Mouse (Mus musculus): ENCODE data around the gene Gm30302.
"Not testable (repeated sequence)": the region's sequence is repeated elsewhere in the genome, so short reads cannot be mapped to it uniquely, and the experiment has no call there.

Gm30302 gene

DNA sequence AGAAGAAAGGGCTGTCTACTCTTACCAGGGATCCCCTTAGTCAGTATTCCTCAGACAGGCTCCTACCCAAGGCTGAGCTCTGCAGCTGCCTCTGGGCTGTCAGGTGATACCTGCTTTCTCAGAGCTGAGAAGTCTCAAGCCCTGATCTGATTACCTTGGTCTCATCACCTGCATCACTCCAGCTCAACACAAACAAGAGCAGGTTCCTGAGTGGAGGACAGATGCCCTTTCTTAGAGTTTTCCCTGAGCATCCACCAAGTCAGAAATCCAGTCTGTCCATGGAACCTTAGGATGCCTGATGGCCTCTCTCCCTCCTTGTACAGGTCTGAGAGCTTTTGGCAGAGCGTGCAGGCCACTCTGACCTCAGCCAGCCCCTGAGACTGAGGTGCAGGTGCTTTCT lies at the start of gene Gm30302:
TSS of gene Gm30302 (minus strand) at position 101 of the 400 bp plus-strand sequence.
- DNase-seq (ENCODE audit: low spot score): no peak

DNA sequence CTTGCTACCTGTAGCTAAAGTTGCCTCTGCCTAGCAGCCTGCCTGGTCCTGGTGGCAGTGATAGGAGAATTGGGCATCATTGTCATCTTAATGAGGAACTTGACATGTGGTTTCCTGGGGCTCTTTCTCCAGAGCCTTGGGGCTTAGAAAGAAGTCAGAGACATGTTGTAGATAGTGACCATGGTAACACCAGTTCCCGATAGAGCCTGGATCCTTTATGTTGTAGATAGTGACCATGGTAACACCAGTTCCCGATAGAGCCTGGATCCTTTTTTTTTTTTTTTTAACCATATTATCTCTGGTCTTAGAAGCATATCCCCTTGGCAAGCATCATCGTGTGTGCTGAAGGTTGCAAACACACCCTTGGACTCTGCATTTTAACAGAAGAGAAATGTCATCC lies 48.0 kb upstream of the Gm30302 start:
- DNase-seq (ENCODE audit: low spot score): no peak

- no peak for DNase-seq (ENCODE audit: low spot score)
Measured at GRCm38 (mm10) chr13:49846141-49846540, 47.3 kb upstream of the Gm30302 start.

GRCm38 (mm10) chr13:49845663-49846062 lies 46.9 kb upstream of the Gm30302 start:
- DNase-seq (ENCODE audit: low spot score): no peak

DNA sequence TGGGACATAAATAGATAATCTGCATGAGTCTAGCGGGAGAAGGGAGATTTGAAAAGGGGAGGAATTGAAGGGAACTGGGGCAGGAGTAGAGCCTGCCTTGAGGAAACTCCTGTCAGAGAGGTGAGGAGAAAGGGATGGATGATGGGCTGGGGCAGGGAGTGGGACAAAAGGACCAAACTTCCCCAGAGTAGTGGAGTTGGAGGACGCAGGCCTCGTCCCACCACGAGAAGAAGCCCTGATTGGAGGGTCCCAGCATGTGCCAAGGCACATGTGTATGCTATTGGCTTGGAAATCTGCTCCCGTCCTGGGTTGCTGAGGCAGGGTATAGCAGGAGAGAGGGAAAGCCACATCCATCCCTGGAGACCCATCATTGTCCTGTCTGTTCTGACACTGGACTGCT lies 45.3 kb upstream of the Gm30302 start:
- no peak for DNase-seq (ENCODE audit: low spot score)

GRCm38 (mm10) chr13:49841186-49841585 lies 42.4 kb upstream of the Gm30302 start:
- no peak for DNase-seq (ENCODE audit: low spot score)

- DNase-seq (ENCODE audit: low spot score): no peak
Measured at GRCm38 (mm10) chr13:49830355-49830754, 31.6 kb upstream of the Gm30302 start.

DNA sequence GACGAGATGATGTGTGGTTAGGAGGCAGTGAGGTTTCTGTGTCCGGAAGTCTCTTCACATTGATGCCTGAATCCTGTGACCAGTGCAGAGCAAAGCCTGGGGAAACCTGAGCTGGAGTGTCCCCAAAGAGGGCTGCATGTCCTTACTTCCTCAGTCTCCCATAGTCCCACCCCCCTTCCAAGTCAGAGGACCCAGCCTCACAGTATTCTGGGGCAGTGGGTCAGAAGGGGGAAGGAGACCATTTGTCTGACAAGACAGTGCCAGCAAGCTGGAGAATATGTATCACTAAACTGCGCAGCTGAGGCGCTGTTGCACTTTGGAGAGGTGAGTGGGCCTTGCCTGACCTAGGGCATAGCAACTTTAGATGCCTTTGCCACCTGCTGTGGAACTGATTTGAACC lies 26.5 kb upstream of the Gm30302 start:
- DNase-seq (ENCODE audit: low spot score): no peak

DNA sequence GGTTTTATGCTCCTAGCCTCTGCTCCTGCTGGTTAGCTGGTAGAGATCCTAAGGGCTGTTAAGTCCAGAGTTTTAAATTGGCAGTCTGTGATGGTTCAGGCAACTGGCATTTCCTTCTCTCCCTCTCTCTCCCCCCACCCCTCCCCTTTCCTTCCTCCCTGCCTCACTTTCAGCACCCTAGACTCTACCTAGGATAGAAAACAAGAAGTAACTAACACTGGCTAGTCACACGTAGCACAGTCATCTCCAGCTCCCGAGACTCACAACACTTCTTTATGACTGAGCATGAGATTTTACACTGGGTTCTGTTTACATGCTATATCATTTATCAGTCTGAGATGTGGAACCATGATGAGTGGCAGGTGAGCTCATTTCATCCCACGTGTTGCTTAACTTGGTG lies 16.2 kb upstream of the Gm30302 start:
- no peak for DNase-seq (ENCODE audit: low spot score)

- no peak for DNase-seq (ENCODE audit: low spot score)
Measured at GRCm38 (mm10) chr13:49814420-49814819, 15.6 kb upstream of the Gm30302 start.

DNA sequence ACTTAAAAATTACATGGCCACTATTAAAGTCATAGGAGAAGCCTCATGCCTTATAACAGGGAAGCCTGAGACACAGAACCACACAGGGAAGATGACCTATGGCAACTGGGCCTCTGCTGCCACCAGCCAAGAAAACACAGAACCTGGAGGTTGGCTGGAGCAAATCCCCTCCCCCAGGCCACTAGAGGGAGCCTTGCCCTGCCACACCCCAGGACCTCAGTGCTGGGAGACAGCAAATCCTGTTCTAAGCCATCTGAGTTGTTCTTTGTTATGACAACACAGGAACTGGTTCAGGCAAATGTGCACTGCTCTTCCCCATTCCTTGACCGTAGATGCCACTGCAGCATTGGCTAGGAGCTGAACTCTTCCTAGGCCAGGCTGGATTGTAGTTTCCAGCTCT lies 8.3 kb upstream of the Gm30302 start:
- no peak for DNase-seq (ENCODE audit: low spot score)

DNA sequence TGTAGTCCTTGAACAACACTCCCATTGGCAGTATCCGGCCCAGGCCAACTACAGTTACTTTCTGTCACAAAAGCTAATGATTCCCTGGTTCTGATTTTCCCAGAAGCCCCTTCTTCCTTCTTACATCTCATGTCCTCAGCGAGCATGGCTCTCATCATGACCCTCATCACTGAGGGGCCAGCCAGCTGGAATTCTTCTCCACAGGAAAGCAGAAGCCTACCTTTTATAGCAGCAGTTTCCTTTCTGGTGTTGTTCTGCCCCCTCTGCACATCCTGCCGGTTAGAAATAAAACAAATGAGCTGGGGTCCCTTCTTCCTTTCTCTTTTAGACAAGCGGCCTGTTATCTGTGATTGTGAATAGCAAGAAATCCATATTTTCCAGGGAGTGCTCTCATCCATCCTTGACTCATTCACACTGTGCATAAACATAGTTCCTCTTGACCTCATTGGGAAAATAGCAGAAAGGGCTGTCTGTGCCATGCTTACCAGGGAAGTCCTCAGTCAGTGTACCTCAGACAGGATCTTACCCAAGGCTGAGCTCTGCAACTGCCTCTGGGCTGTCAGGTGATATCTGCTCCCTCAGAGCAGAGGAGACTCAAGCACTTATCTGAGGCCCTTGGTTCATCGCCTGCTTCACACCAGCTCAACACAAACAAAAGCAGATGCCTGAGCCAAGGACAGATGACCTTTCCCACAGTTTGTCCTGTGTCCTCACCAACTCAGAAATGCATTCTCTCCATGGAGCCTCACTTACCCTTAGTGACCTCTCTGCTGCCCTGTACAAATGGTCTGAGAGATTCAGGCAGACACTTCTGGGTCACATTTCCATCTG lies 10.0 kb downstream of the Gm30302 start:
- DNase-seq (ENCODE audit: low spot score): no peak

GRCm38 (mm10) chr13:49783899-49784298 lies 14.9 kb downstream of the Gm30302 start:
- DNase-seq (ENCODE audit: low spot score): no peak

DNA sequence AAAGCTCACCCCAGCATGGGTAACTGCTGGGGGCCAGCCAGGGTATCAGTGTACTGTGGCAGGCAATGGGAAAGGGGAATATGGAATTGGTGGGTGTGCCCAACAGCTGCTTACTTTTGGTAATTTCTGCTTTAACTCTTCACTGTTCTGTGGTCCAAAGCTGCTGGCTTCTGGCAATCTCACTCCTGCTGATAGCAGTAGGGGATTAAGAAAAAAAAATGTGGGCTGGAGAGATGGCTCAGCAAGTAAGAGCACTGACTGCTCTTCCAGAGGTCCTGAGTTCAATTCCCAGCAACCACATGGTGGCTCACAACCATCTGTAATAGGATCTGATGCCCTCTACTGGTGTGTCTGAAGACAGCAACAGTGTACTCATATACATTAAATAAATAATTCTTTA lies 27.3 kb downstream of the Gm30302 start:
- DNase-seq (ENCODE audit: low spot score): not testable (repeated sequence)

DNA sequence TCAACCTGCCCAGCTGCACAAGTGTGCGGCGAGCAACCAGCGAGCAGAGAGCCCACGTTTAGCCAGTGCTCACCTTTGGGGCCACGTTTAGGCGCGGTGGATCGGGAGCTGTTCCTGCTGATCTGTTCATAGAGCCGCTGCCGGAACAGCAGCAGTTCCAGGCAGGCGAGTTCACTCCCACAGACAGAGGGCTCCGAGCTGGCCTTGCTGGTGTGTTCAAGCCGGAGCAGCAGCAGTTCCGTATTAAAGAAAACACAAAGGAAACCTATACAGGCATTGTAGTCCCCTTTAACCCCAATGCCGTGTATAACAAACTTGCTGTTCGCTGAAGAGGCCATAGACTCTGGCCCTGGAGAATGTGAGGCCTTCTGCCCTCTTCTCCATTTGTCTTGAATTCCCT lies 29.7 kb downstream of the Gm30302 start:
- DNase-seq (ENCODE audit: low spot score): no peak

GRCm38 (mm10) chr13:49768048-49768447 lies 30.8 kb downstream of the Gm30302 start:
- DNase-seq (ENCODE audit: low spot score): no peak

- DNase-seq (ENCODE audit: low spot score): no peak
Measured at GRCm38 (mm10) chr13:49766269-49766668, 32.5 kb downstream of the Gm30302 start.

- no peak for DNase-seq (ENCODE audit: low spot score)
Measured at GRCm38 (mm10) chr13:49765306-49765705, 33.5 kb downstream of the Gm30302 start.

- DNase-seq (ENCODE audit: low spot score): no peak
Measured at GRCm38 (mm10) chr13:49762208-49762607, 36.6 kb downstream of the Gm30302 start.

GRCm38 (mm10) chr13:49760675-49761074 lies 38.1 kb downstream of the Gm30302 start:
- DNase-seq (ENCODE audit: low spot score): no peak

DNA sequence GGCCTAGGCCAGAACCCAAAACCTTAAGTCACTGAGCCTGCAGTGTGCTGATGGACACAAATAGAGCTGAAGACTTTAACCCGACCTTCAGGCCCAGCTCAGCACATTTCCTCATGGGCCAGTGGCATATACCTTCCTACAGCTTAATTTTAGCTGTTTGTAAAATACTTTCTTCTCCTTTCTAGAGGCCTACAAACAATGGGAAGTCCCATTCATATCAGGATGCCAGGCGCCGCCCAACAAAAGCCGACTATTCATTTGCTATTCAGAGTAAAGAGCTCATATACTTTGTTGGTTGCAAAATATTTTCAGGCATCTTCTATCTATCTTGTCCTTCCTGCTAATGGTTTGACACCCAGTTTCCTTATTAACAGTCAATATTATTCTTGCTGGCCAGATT lies 40.8 kb downstream of the Gm30302 start:
- DNase-seq (ENCODE audit: low spot score): no peak

- DNase-seq (ENCODE audit: low spot score): no peak
Measured at GRCm38 (mm10) chr13:49756591-49756990, 42.2 kb downstream of the Gm30302 start.

- no peak for DNase-seq (ENCODE audit: low spot score)
Measured at GRCm38 (mm10) chr13:49741285-49742040, 57.3 kb downstream of the Gm30302 start.

Measured in urinary bladder, postnatal 10 days (tissue).